Mouse (Mus musculus): Measurements from ENCODE around the gene Olfr272. TPM values are rescaled to one million over a fixed set of nuclear protein-coding genes. Genes with fewer than 3 reads are reported as not detected.

Gene Olfr272
- polyA plus RNA-seq (2012; rRNA removed) = not detected in 2 replicates

DNA sequence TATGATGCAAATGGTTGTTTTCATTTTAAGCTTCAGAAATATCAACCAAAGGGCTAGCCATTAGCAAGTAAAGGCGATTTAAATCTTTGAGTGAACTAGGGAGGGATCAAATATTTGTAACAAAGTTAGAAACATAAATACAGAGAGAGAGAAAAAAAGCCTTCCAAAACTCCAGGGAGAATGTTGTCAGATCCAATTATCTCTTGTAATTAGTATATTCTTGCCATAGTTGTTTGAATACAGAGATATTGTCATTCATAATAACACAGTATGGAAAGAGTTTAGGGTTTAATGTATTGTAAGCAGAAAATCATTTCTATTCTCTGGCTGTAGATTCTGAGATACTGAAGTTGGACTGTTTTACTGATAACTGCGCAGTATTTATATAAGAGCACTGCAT is at the start of gene Olfr272:
Gene Olfr272 (minus strand): TSS at position 101 of the 400 bp plus-strand sequence.

GRCm38 (mm10) chr4:52964247-52964646 is 45.3 kb upstream of the Olfr272 start, which contains the start of gene Olfr270:
TSS of gene Olfr270 (plus strand) at chr4:52964547.

Other genes starting within 250 kb of the Olfr272 start
- gene Olfr275, start 104.6 kb downstream of the Olfr272 start, polyA plus RNA-seq (2012; rRNA removed) = not detected in 2 replicates
- not detected in 2 replicates for gene Olfr273, start 59.9 kb downstream of the Olfr272 start, polyA plus RNA-seq (2012; rRNA removed)
- gene Olfr270, start 45.4 kb upstream of the Olfr272 start, polyA plus RNA-seq (2012; rRNA removed) = not detected in 2 replicates
- gene Nipsnap3a, start 70.1 kb upstream of the Olfr272 start, polyA plus RNA-seq (2012; rRNA removed) = not detected in 2 replicates
- 21.0 and 26.5 TPM in 2 replicates for gene Nipsnap3b, start 92.7 kb upstream of the Olfr272 start, polyA plus RNA-seq (2012; rRNA removed)
- gene Abca1, start 240.7 kb upstream of the Olfr272 start, polyA plus RNA-seq (2012; rRNA removed) = 0.42 and 0.73 TPM in 2 replicates

Measured in stomach, adult 2 months (tissue).